Mouse (Mus musculus) adrenal gland, adult 10 weeks (tissue): ENCODE data around the gene Ppp4r1. TPM values are rescaled to one million over a fixed set of nuclear protein-coding genes. Genes with fewer than 3 reads are reported as not detected.

ENCODE experiments used
- polyA plus RNA-seq: library from polyadenylated mRNA; stranded (reverse); fragments of 350-450 nt; fragmentation: Illumina TruSeq; extraction: RNeasy Lipid Tissue Mini Kit (QIAGEN cat#74804); gene quantifications from one replicate; pipeline ENCODE4 v1.2.3, GENCODE M21; 2014; ENCODE audit warnings: low read depth, low replicate concordance

Gene Ppp4r1
- 36.5 TPM for polyA plus RNA-seq

DNA sequence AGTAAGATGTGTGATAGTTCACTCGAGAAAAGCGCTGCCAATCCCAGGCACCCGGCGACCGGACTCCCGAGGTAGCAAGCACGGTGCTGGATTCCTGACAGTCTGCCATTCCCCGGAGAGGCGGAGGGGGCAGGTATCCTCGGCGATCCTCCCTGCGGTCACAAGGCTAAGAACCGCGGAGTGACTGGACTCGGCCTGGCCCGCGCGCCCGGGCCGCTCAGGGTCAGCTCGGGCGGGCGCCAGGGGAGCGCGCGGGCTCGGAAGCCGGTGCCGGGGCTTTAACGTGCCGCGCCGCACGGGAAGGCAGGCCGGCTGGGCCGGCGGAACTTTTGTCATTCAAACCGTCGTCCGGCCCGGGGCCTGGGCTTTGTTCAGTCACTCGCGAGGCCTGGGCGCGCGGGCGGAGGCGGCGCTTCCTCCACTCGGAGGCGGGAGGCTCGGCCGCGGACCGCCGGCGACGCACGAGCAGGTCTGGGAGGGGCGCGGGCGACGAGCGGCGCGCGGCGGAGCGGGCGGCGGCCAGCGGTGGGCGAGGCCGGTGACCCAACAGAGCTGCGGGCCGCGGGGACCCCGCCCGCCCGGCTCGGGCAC lies at the start of gene Ppp4r1:
TSS of gene Ppp4r1 (plus strand) at position 23 of the 591 bp plus-strand sequence.

DNA sequence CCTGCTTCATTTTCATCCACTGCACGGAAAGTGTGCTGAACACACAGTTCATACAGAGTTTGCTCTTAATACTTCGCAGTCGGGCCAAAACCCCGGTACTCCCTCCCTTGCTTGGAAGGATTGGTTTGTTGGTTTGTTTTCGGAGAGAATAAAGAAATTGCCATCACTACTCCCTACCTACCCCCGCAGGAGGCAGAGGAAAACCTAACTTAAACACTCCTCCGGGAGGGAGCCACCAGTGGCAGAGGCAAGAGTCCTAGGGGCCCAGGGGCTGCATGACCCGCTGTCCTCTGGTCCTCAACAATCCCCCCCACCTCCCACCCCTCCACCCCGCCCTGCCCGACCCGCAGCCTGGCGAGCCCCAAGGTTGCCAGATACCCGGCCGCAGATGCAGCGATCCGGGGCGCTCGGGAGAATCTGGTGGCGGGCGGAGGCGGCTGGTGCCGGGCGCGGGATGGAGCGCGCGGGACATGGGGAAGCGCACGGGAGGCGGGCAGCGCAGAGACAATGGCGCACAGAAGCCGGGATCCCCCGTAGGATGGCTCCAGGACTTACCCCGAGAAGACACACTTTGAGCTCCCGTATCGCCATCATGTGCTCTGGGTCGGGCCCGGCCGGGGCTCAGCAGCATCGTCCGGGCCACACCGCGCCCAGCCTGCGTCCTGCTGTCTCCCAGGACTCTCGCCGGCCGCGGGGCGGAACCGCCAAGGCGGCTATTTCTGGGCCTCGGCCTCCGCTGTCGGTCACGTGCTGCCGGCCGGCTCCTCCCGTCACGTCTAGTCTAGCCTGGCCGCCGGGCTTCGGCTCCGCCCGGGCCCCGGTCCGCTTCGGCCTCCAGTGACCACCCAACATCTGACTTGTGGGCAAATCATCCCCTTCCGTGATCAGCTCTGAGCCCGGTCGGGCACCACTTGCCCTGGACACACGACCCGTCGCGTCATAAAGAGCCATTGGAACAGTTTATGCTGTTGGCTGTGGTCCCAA lies 10.1 kb upstream of the Ppp4r1 start, which contains the start of gene Rab31:
TSS of gene Rab31 (minus strand) at position 802 of the 984 bp plus-strand sequence.

DNA sequence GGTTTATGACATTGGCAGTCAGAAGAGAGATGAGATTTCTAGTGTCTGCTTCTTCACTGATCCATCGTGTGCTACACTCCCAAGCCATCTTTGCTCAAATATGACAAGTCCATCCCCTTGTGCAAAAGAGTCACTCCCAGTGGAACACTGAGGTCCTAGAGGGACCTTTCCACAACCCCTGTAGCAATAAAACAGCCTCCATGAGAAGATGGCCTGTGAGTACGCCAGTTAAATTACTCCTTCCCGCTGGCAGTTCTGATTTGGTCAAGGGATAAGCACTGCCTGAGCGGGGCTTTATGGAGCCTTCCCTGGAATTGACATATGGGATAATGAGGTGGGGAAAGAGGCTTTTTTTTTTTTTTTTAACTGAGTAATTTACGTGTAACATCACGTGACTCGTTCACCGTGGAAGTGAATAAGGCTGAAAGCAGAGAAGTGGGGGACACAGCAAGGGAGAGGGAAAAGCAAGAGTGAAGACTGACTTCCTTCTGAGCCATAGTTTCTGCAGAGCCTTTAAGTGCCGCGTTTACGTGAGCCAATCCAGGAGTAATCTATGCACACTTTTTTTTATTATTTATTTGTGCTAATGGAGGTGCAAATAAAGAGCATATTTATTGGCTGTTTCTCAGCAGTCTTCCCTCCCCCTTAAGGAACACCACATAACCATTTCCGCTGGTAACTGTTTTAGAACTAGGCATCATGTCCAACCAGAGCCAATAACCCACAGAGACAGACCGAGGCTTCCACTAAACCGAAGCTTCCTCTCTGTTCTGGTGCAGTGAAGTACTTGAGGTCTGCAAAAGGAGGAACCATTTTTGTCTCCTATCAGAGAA lies 103.5 kb downstream of the Ppp4r1 start, which contains the start of gene Ralbp1:
TSS of gene Ralbp1 (minus strand) at position 102 of the 833 bp plus-strand sequence.

Other genes with a start within 250 kb of the Ppp4r1 start
- not detected for gene Tmem232, start 241.8 kb upstream of the Ppp4r1 start, polyA plus RNA-seq
- gene Vapa, start 169.0 kb upstream of the Ppp4r1 start, polyA plus RNA-seq, result 426 TPM
- gene Txndc2, start 140.4 kb upstream of the Ppp4r1 start, polyA plus RNA-seq, result 24.9 TPM
- 86.8 TPM for gene Rab31, start 9.8 kb upstream of the Ppp4r1 start, polyA plus RNA-seq
- 63.6 TPM for gene Ralbp1, start 103.2 kb downstream of the Ppp4r1 start, polyA plus RNA-seq
- gene Twsg1, start 168.7 kb downstream of the Ppp4r1 start, polyA plus RNA-seq, result 273 TPM